Mouse (Mus musculus): Measurements from ENCODE around the gene Gm7534.

GRCm38 (mm10) chr4:134181112-134181511 is 21.7 kb downstream of the Gm7534 start:
- TF ChIP-seq MYOD1 (IDR thresholded peaks at IDR 0.05; ENCODE audit: control insufficient read depth, insufficient read length, low read depth) (no peak), MAX (IDR thresholded peaks at IDR 0.05) (no peak), USF1 (IDR thresholded peaks at IDR 0.05; ENCODE audit: low read depth) (no peak), CTCF (IDR thresholded peaks at IDR 0.05; ENCODE audit: control insufficient read depth, insufficient read depth, insufficient read length) (no peak), MYOG (IDR thresholded peaks at IDR 0.05; ENCODE audit: control insufficient read depth, extremely low read depth, insufficient read length) (no peak)

All from C2C12 (cell line).